Mouse (Mus musculus) forebrain, embryonic 10.5 days (tissue): Measurements from ENCODE around the gene Traf3ip2. TPM values are rescaled to one million over a fixed set of nuclear protein-coding genes. Genes with fewer than 3 reads are reported as not detected.

Source experiments
- DNase-seq: peaks from one replicate; pipeline ENCODE4 v3.0.0-alpha.2; 2017; ENCODE audit warnings: low spot score; ENCODE audit errors: extremely low spot score
- H3K27ac ChIP-seq: fragments of 300-500 bp; sonication (generic); 2 replicates; pipeline ENCODE4 v1.5.1; 2016; ENCODE audit warnings: mild to moderate bottlenecking
- H3K27me3 ChIP-seq: fragments of 300-500 bp; sonication (generic); 2 replicates; pipeline ENCODE4 v1.6.1; 2016; ENCODE audit warnings: mild to moderate bottlenecking; ENCODE audit not compliant: poor library complexity, severe bottlenecking
- H3K36me3 ChIP-seq: fragments of 300-500 bp; sonication (generic); replicated peaks from 2 replicates; pipeline ENCODE4 v1.6.1; 2016; ENCODE audit warnings: mild to moderate bottlenecking, moderate library complexity
- H3K4me1 ChIP-seq: fragments of 300-500 bp; sonication (generic); 2 replicates; pipeline ENCODE4 v1.6.1; 2016
- H3K4me3 ChIP-seq: fragments of 300-500 bp; sonication (generic); 2 replicates; pipeline ENCODE4 v1.5.1; 2016; ENCODE audit warnings: mild to moderate bottlenecking, moderate library complexity
- H3K9me3 ChIP-seq: fragments of 300-500 bp; sonication (generic); 2 replicates; pipeline ENCODE4 v1.6.1; 2016; ENCODE audit warnings: mild to moderate bottlenecking, moderate library complexity
- WGBS: fragments of 180-500 bp; shearing (Covaris S2); methylation state at CpG from one replicate; pipeline ENCODE4 v1.1.7; 2016; 5-methylcytosine and 5-hydroxymethylcytosine counted together
- polyA plus RNA-seq: library from polyadenylated mRNA; unstranded; fragments of >200 nt; fragmentation: Nextera tagmentation; extraction: Ambion mirVana; gene quantifications from 2 replicates; pipeline ENCODE4 v1.2.1, GENCODE M21; 2016

Traf3ip2 gene
- polyA plus RNA-seq, 1 experiment from 2014 or later: 11.7 TPM

- H3K9me3 ChIP-seq: no peaks in the 10 kb centered on the region
- 58% methylated on average over 6 of the region's 6 CpGs for WGBS
- H3K36me3 ChIP-seq: peaks cover 28% of the 10 kb centered on the region
- DNase-seq: no peak
- H3K4me3 ChIP-seq: no peak overlapping the region
- peaks cover 29% of the 10 kb centered on the region for H3K4me1 ChIP-seq
- H3K27me3 ChIP-seq: no peaks in the 10 kb centered on the region
- peak overlapping the region; percentile 8 for H3K27ac ChIP-seq
Observed at GRCm38 (mm10) chr10:39645789-39646628, 33.3 kb downstream of the Traf3ip2 start.

GRCm38 (mm10) chr10:39646629-39647019 is 33.9 kb downstream of the Traf3ip2 start:
- Histone ChIP-seq H3K9me3 (no peaks in the 10 kb centered on the region), H3K4me3 (no peak overlapping the region), H3K36me3 (peaks cover 34% of the 10 kb centered on the region), H3K4me1 (peaks cover 23% of the 10 kb centered on the region), H3K27ac (peak overlapping the region; percentile 8), H3K27me3 (no peaks in the 10 kb centered on the region)
- 59% methylated on average over 14 of the region's 14 CpGs for WGBS
- no peak for DNase-seq

- Histone ChIP-seq H3K9me3 (no peaks in the 10 kb centered on the region), H3K4me3 (no peak overlapping the region), H3K27ac (no peak overlapping the region), H3K27me3 (no peaks in the 10 kb centered on the region), H3K4me1 (peaks cover 18% of the 10 kb centered on the region), H3K36me3 (peaks cover 38% of the 10 kb centered on the region)
- no peak for DNase-seq
- 87% methylated on average over 1 of the region's 1 CpGs for WGBS
Observed at GRCm38 (mm10) chr10:39647118-39647517, 34.4 kb downstream of the Traf3ip2 start.

- H3K27me3 ChIP-seq: no peaks in the 10 kb centered on the region
- peaks cover 18% of the 10 kb centered on the region for H3K4me1 ChIP-seq
- no peak for DNase-seq
- no peak overlapping the region for H3K4me3 ChIP-seq
- H3K9me3 ChIP-seq: no peaks in the 10 kb centered on the region
- 97% methylated on average over 3 of the region's 3 CpGs for WGBS
- no peak overlapping the region for H3K27ac ChIP-seq
- peaks cover 38% of the 10 kb centered on the region for H3K36me3 ChIP-seq
Observed at GRCm38 (mm10) chr10:39648278-39648677, 35.5 kb downstream of the Traf3ip2 start.

- no peaks in the 10 kb centered on the region for H3K9me3 ChIP-seq
- WGBS: 91% methylated on average over 3 of the region's 3 CpGs
- H3K27ac ChIP-seq: no peak overlapping the region
- DNase-seq: no peak
- H3K27me3 ChIP-seq: no peaks in the 10 kb centered on the region
- no peak overlapping the region for H3K4me3 ChIP-seq
- peaks cover 48% of the 10 kb centered on the region for H3K36me3 ChIP-seq
- H3K4me1 ChIP-seq: peaks cover 30% of the 10 kb centered on the region
Observed at GRCm38 (mm10) chr10:39649550-39649949, 36.8 kb downstream of the Traf3ip2 start.

- peaks cover 48% of the 10 kb centered on the region for H3K36me3 ChIP-seq
Observed at GRCm38 (mm10) chr10:39650316-39650715, 37.6 kb downstream of the Traf3ip2 start.

GRCm38 (mm10) chr10:39654001-39654416 is 41.3 kb downstream of the Traf3ip2 start:
- Histone ChIP-seq H3K36me3 (peaks cover 39% of the 10 kb centered on the region), H3K27ac (peak overlapping the region; percentile 70), H3K9me3 (no peaks in the 10 kb centered on the region), H3K27me3 (no peaks in the 10 kb centered on the region), H3K4me3 (no peak overlapping the region), H3K4me1 (peaks cover 27% of the 10 kb centered on the region)
- DNase-seq: no peak
- WGBS: 54% methylated on average over 8 of the region's 8 CpGs

More at GRCm38 (mm10) chr10:39650316-39650715, 37.6 kb downstream of the Traf3ip2 start:
- no peaks in the 10 kb centered on the region for H3K9me3 ChIP-seq
- peaks cover 31% of the 10 kb centered on the region for H3K4me1 ChIP-seq
- DNase-seq: no peak
- no peak overlapping the region for H3K27ac ChIP-seq
- no peaks in the 10 kb centered on the region for H3K27me3 ChIP-seq
- no peak overlapping the region for H3K4me3 ChIP-seq
- WGBS: 91% methylated on average over 3 of the region's 3 CpGs

- Histone ChIP-seq H3K4me1 (peaks cover 53% of the 10 kb centered on the region), H3K9me3 (peaks cover 10% of the 10 kb centered on the region; the same call in 1 of the 2 replicates), H3K4me3 (peak overlapping the region; percentile 10; the same call in 1 of the 2 replicates), H3K27me3 (no peaks in the 10 kb centered on the region), H3K36me3 (peaks cover 20% of the 10 kb centered on the region), H3K27ac (peak overlapping the region; percentile 88)
- no peak for DNase-seq
- 35% methylated on average over 5 of the region's 5 CpGs for WGBS
Observed at GRCm38 (mm10) chr10:39658901-39659410, 46.2 kb downstream of the Traf3ip2 start.

GRCm38 (mm10) chr10:39659411-39660268 is 46.9 kb downstream of the Traf3ip2 start:
- peak overlapping the region; percentile 10; the same call in 1 of the 2 replicates for H3K4me3 ChIP-seq
- H3K9me3 ChIP-seq: peaks cover 10% of the 10 kb centered on the region; the same call in 1 of the 2 replicates
- H3K27me3 ChIP-seq: no peaks in the 10 kb centered on the region
- peak overlapping the region; percentile 88 for H3K27ac ChIP-seq
- peak; percentile 53 for DNase-seq
- 13% methylated on average over 11 of the region's 11 CpGs for WGBS
- peaks cover 53% of the 10 kb centered on the region for H3K4me1 ChIP-seq
- peaks cover 15% of the 10 kb centered on the region for H3K36me3 ChIP-seq

- Histone ChIP-seq H3K27me3 (no peaks in the 10 kb centered on the region), H3K4me3 (no peak overlapping the region), H3K4me1 (peaks cover 59% of the 10 kb centered on the region), H3K27ac (peak overlapping the region; percentile 88), H3K36me3 (peaks cover 15% of the 10 kb centered on the region), H3K9me3 (peaks cover 10% of the 10 kb centered on the region; the same call in 1 of the 2 replicates)
- WGBS: 67% methylated on average over 3 of the region's 3 CpGs
- DNase-seq: no peak
Observed at GRCm38 (mm10) chr10:39660269-39660655, 47.5 kb downstream of the Traf3ip2 start.

- peaks cover 64% of the 10 kb centered on the region for H3K4me1 ChIP-seq
- DNase-seq: no peak
- no peaks in the 10 kb centered on the region for H3K27me3 ChIP-seq
- whole genome bisulfite sequencing: 68% methylated on average over 5 of the region's 5 CpGs
- no peak overlapping the region for H3K4me3 ChIP-seq
- H3K27ac ChIP-seq: peak overlapping the region; percentile 88
- peaks cover 15% of the 10 kb centered on the region for H3K36me3 ChIP-seq
- peaks cover 10% of the 10 kb centered on the region; the same call in 1 of the 2 replicates for H3K9me3 ChIP-seq
Observed at GRCm38 (mm10) chr10:39660698-39661097, 48.0 kb downstream of the Traf3ip2 start.

- H3K27ac ChIP-seq: no peak overlapping the region
- peaks cover 20% of the 10 kb centered on the region for H3K36me3 ChIP-seq
- no peak for DNase-seq
- H3K4me3 ChIP-seq: no peak overlapping the region
- no peaks in the 10 kb centered on the region for H3K27me3 ChIP-seq
- peaks cover 10% of the 10 kb centered on the region; the same call in 1 of the 2 replicates for H3K9me3 ChIP-seq
- H3K4me1 ChIP-seq: peaks cover 48% of the 10 kb centered on the region
- WGBS: 75% methylated on average over 4 of the region's 4 CpGs
Observed at GRCm38 (mm10) chr10:39665071-39665502, 52.4 kb downstream of the Traf3ip2 start.
